Mouse (Mus musculus): Measurements from ENCODE around the gene Fam155a. TPM values are rescaled to one million over a fixed set of nuclear protein-coding genes. Genes with fewer than 3 reads are reported as not detected.

The Fam155a gene
- polyA plus RNA-seq, 1 experiment from 2014 or later: 7.1 TPM

- H3K4me2 ChIP-seq (replicated peaks; ENCODE audit: low read depth, low read length): no peak overlapping the region
- H3K4me3 ChIP-seq (ENCODE audit: low read depth, low read length): no peak overlapping the region
- no peak overlapping the region for H3K9ac ChIP-seq (ENCODE audit: low read depth, low read length)
- H3K4me1 ChIP-seq (replicated peaks; ENCODE audit: control insufficient read depth, insufficient read depth, low read length): no peaks in the 10 kb centered on the region
- WGBS: 60% methylated on average over 9 of the region's 9 CpGs
- H3K27me3 ChIP-seq (ENCODE audit: control insufficient read depth, insufficient read depth, low read length): no peaks in the 10 kb centered on the region
- DNase-seq (ENCODE audit: low spot score) (no peak), ATAC-seq (ENCODE audit: low FRiP score) (no peak)
- no peaks in the 10 kb centered on the region for H3K9me3 ChIP-seq (ENCODE audit: control insufficient read depth, low read length)
- no peak overlapping the region for H3K27ac ChIP-seq (ENCODE audit: low read depth, low read length)
- no peaks in the 10 kb centered on the region for H3K36me3 ChIP-seq (ENCODE audit: control insufficient read depth, insufficient read depth, low read length)
Observed at GRCm38 (mm10) chr8:9793351-9793750, 22.4 kb upstream of the Fam155a start.

GRCm38 (mm10) chr8:9780332-9780731 lies 9.4 kb upstream of the Fam155a start:
- DNase-seq (ENCODE audit: low spot score) (no peak), ATAC-seq (ENCODE audit: low FRiP score) (no peak)
- Histone ChIP-seq H3K4me2 (replicated peaks; ENCODE audit: low read depth, low read length) (no peak overlapping the region), H3K9me3 (ENCODE audit: control insufficient read depth, low read length) (no peaks in the 10 kb centered on the region), H3K27me3 (ENCODE audit: control insufficient read depth, insufficient read depth, low read length) (no peaks in the 10 kb centered on the region), H3K9ac (ENCODE audit: low read depth, low read length) (no peak overlapping the region), H3K36me3 (ENCODE audit: control insufficient read depth, insufficient read depth, low read length) (no peaks in the 10 kb centered on the region), H3K4me1 (replicated peaks; ENCODE audit: control insufficient read depth, insufficient read depth, low read length) (no peaks in the 10 kb centered on the region), H3K27ac (ENCODE audit: low read depth, low read length) (no peak overlapping the region), H3K4me3 (ENCODE audit: low read depth, low read length) (no peak overlapping the region)
- 90% methylated on average over 10 of the region's 10 CpGs for WGBS

- Histone ChIP-seq H3K36me3 (ENCODE audit: control insufficient read depth, insufficient read depth, low read length) (no peaks in the 10 kb centered on the region), H3K9ac (ENCODE audit: low read depth, low read length) (no peak overlapping the region), H3K4me1 (replicated peaks; ENCODE audit: control insufficient read depth, insufficient read depth, low read length) (no peaks in the 10 kb centered on the region), H3K4me2 (replicated peaks; ENCODE audit: low read depth, low read length) (no peak overlapping the region), H3K9me3 (ENCODE audit: control insufficient read depth, low read length) (no peaks in the 10 kb centered on the region), H3K27me3 (ENCODE audit: control insufficient read depth, insufficient read depth, low read length) (no peaks in the 10 kb centered on the region), H3K4me3 (ENCODE audit: low read depth, low read length) (no peak overlapping the region), H3K27ac (ENCODE audit: low read depth, low read length) (no peak overlapping the region)
- WGBS: 64% methylated on average over 8 of the region's 8 CpGs
- ATAC-seq (ENCODE audit: low FRiP score): no peak
- no peak for DNase-seq (ENCODE audit: low spot score)
Observed at GRCm38 (mm10) chr8:9778148-9778547, 7.2 kb upstream of the Fam155a start.

- no peaks in the 10 kb centered on the region for H3K4me1 ChIP-seq (replicated peaks; ENCODE audit: control insufficient read depth, insufficient read depth, low read length)
- ATAC-seq (ENCODE audit: low FRiP score) (no peak), DNase-seq (ENCODE audit: low spot score) (no peak)
- H3K27ac ChIP-seq (ENCODE audit: low read depth, low read length): no peak overlapping the region
- 90% methylated on average over 10 of the region's 10 CpGs for WGBS
- H3K4me2 ChIP-seq (replicated peaks; ENCODE audit: low read depth, low read length): no peak overlapping the region
- no peak overlapping the region for H3K4me3 ChIP-seq (ENCODE audit: low read depth, low read length)
- peaks cover 3% of the 10 kb centered on the region for H3K27me3 ChIP-seq (ENCODE audit: control insufficient read depth, insufficient read depth, low read length)
- H3K36me3 ChIP-seq (ENCODE audit: control insufficient read depth, insufficient read depth, low read length): no peaks in the 10 kb centered on the region
- no peaks in the 10 kb centered on the region for H3K9me3 ChIP-seq (ENCODE audit: control insufficient read depth, low read length)
- no peak overlapping the region for H3K9ac ChIP-seq (ENCODE audit: low read depth, low read length)
Observed at GRCm38 (mm10) chr8:9776818-9777217, 5.9 kb upstream of the Fam155a start.

- ATAC-seq (ENCODE audit: low FRiP score): peak; percentile 48
- H3K4me2 ChIP-seq (replicated peaks; ENCODE audit: low read depth, low read length): peak overlapping the region; percentile 84
- WGBS: 2% methylated on average over 6 of the region's 6 CpGs
- no peaks in the 10 kb centered on the region for H3K9me3 ChIP-seq (ENCODE audit: control insufficient read depth, low read length)
- peak overlapping the region; percentile 61 for H3K4me3 ChIP-seq (ENCODE audit: low read depth, low read length)
- 0 out of 2 replicates have a peak overlapping the region, but pooled peaks have one; percentile 66 for H3K9ac ChIP-seq (ENCODE audit: low read depth, low read length)
- DNase-seq (ENCODE audit: low spot score): peak; percentile 52
- H3K36me3 ChIP-seq (ENCODE audit: control insufficient read depth, insufficient read depth, low read length): no peaks in the 10 kb centered on the region
- H3K27ac ChIP-seq (ENCODE audit: low read depth, low read length): no peak overlapping the region
- peaks cover 8% of the 10 kb centered on the region for H3K27me3 ChIP-seq (ENCODE audit: control insufficient read depth, insufficient read depth, low read length)
- no peaks in the 10 kb centered on the region for H3K4me1 ChIP-seq (replicated peaks; ENCODE audit: control insufficient read depth, insufficient read depth, low read length)
Observed at GRCm38 (mm10) chr8:9772519-9772840, 1.5 kb upstream of the Fam155a start.

GRCm38 (mm10) chr8:9771606-9772518 lies 901 bp upstream of the Fam155a start:
- Histone ChIP-seq H3K9me3 (ENCODE audit: control insufficient read depth, low read length) (no peaks in the 10 kb centered on the region), H3K4me2 (replicated peaks; ENCODE audit: low read depth, low read length) (peak overlapping the region; percentile 84), H3K9ac (ENCODE audit: low read depth, low read length) (peak overlapping the region; percentile 66), H3K4me1 (replicated peaks; ENCODE audit: control insufficient read depth, insufficient read depth, low read length) (no peaks in the 10 kb centered on the region), H3K27ac (ENCODE audit: low read depth, low read length) (peak overlapping the region; percentile 71), H3K4me3 (ENCODE audit: low read depth, low read length) (peak overlapping the region; percentile 61), H3K36me3 (ENCODE audit: control insufficient read depth, insufficient read depth, low read length) (no peaks in the 10 kb centered on the region), H3K27me3 (ENCODE audit: control insufficient read depth, insufficient read depth, low read length) (peaks cover 8% of the 10 kb centered on the region)
- peak; percentile 62 for DNase-seq (ENCODE audit: low spot score)
- WGBS: 1% methylated on average over 43 of the region's 55 CpGs
- ATAC-seq (ENCODE audit: low FRiP score): peak; percentile 71

GRCm38 (mm10) chr8:9770261-9770998 lies 531 bp downstream of the Fam155a start:
- DNase-seq (ENCODE audit: low spot score): peak; percentile 65
- under 1% methylated on average over 46 of the region's 48 CpGs for WGBS
- Histone ChIP-seq H3K4me3 (ENCODE audit: low read depth, low read length) (peak overlapping the region; percentile 61), H3K36me3 (ENCODE audit: control insufficient read depth, insufficient read depth, low read length) (no peaks in the 10 kb centered on the region), H3K9me3 (ENCODE audit: control insufficient read depth, low read length) (no peaks in the 10 kb centered on the region), H3K27me3 (ENCODE audit: control insufficient read depth, insufficient read depth, low read length) (peaks cover 8% of the 10 kb centered on the region), H3K9ac (ENCODE audit: low read depth, low read length) (peak overlapping the region; percentile 66), H3K4me1 (replicated peaks; ENCODE audit: control insufficient read depth, insufficient read depth, low read length) (no peaks in the 10 kb centered on the region), H3K27ac (ENCODE audit: low read depth, low read length) (peak overlapping the region; percentile 71), H3K4me2 (replicated peaks; ENCODE audit: low read depth, low read length) (peak overlapping the region; percentile 84)
- ATAC-seq (ENCODE audit: low FRiP score): peak; percentile 59

- no peak overlapping the region for H3K27ac ChIP-seq (ENCODE audit: low read depth, low read length)
- H3K4me3 ChIP-seq (ENCODE audit: low read depth, low read length): no peak overlapping the region
- DNase-seq (ENCODE audit: low spot score) (peak; percentile 82), ATAC-seq (ENCODE audit: low FRiP score) (no peak)
- H3K9me3 ChIP-seq (ENCODE audit: control insufficient read depth, low read length): no peaks in the 10 kb centered on the region
- H3K36me3 ChIP-seq (ENCODE audit: control insufficient read depth, insufficient read depth, low read length): no peaks in the 10 kb centered on the region
- 32% methylated on average over 6 of the region's 6 CpGs for WGBS
- H3K4me2 ChIP-seq (replicated peaks; ENCODE audit: low read depth, low read length): peak overlapping the region; percentile 27
- no peaks in the 10 kb centered on the region for H3K4me1 ChIP-seq (replicated peaks; ENCODE audit: control insufficient read depth, insufficient read depth, low read length)
- H3K9ac ChIP-seq (ENCODE audit: low read depth, low read length): no peak overlapping the region
- H3K27me3 ChIP-seq (ENCODE audit: control insufficient read depth, insufficient read depth, low read length): peaks cover 8% of the 10 kb centered on the region
Observed at GRCm38 (mm10) chr8:9769061-9769460, 1.9 kb downstream of the Fam155a start.
